Mouse (Mus musculus) liver, postnatal 0 days (tissue): ENCODE results near the gene Dnajb12. TPM values are rescaled to one million over a fixed set of nuclear protein-coding genes. Genes with fewer than 3 reads are reported as not detected.

Source experiments
- ATAC-seq: fragments of 200-750 bp; cut with Nextera tagmentation; 2 replicates; pipeline ENCODE4 v1.8.0; 2017; ENCODE audit warnings: mild to moderate bottlenecking, moderate library complexity
- DNase-seq: peaks from one replicate; pipeline ENCODE4 v3.0.0-alpha.2; 2016
- H3K27ac ChIP-seq: fragments of 300-500 bp; sonication (generic); 2 replicates; pipeline ENCODE4 v1.5.1; 2014; ENCODE audit warnings: antibody characterized with exemption, moderate library complexity, mild to moderate bottlenecking, low read depth
- H3K27me3 ChIP-seq: fragments of 300-500 bp; sonication (generic); 2 replicates; pipeline ENCODE4 v1.6.1; 2014; ENCODE audit warnings: low read length, control low read depth, mixed read lengths; ENCODE audit not compliant: insufficient read depth
- H3K36me3 ChIP-seq: fragments of 300-500 bp; sonication (generic); replicated peaks from 2 replicates; pipeline ENCODE4 v1.6.1; 2014; ENCODE audit warnings: mild to moderate bottlenecking, control low read depth, low read length, moderate library complexity, mixed read lengths; ENCODE audit not compliant: insufficient read depth
- H3K4me1 ChIP-seq: fragments of 300-500 bp; sonication (generic); 2 replicates; pipeline ENCODE4 v1.6.1; 2014; ENCODE audit warnings: antibody characterized with exemption, mild to moderate bottlenecking, control low read depth; ENCODE audit not compliant: insufficient read depth
- H3K4me2 ChIP-seq: fragments of 300-500 bp; sonication (generic); 2 replicates; pipeline ENCODE4 v1.6.1; 2014; ENCODE audit warnings: low read depth, mild to moderate bottlenecking, low read length, moderate library complexity, mixed read lengths
- H3K4me3 ChIP-seq: fragments of 300-500 bp; sonication (generic); 2 replicates; pipeline ENCODE4 v1.5.1; 2014; ENCODE audit warnings: low read depth, low read length
- H3K9ac ChIP-seq: fragments of 300-500 bp; sonication (generic); replicated peaks from 2 replicates; pipeline ENCODE4 v1.6.1; 2014; ENCODE audit warnings: mild to moderate bottlenecking, moderate library complexity
- H3K9me3 ChIP-seq: fragments of 300-500 bp; sonication (generic); 2 replicates; pipeline ENCODE4 v1.6.1; 2016; ENCODE audit warnings: mild to moderate bottlenecking, control low read depth, low read length, mixed read lengths
- CTCF ChIP-seq: sonication (generic); IDR thresholded peaks from 2 replicates; pipeline ENCODE4 v1.5.1; 2016; ENCODE audit warnings: antibody characterized with exemption, low read depth
- EP300 ChIP-seq: IDR thresholded peaks from 2 replicates; pipeline ENCODE4 v1.6.1; 2016; ENCODE audit warnings: antibody characterized with exemption, low read depth, mild to moderate bottlenecking
- WGBS: fragments of 180-500 bp; shearing (Covaris S2); extraction: QIAGEN DNeasy Blood & Tissue Kit; methylation state at CpG from one replicate; pipeline ENCODE4 v1.1.7; 2014; ENCODE audit not compliant: insufficient replicate concordance; 5-methylcytosine and 5-hydroxymethylcytosine counted together
- polyA plus RNA-seq: library from polyadenylated mRNA; unstranded; fragments of >200 nt; fragmentation: Nextera tagmentation; extraction: Ambion mirVana; gene quantifications from 2 replicates; pipeline ENCODE4 v1.2.1, GENCODE M21; 2015

Dnajb12 gene
- polyA plus RNA-seq, 1 experiment from 2014 or later, result 17.0 TPM

GRCm38 (mm10) chr10:59900939-59901338 is 21.6 kb downstream of the Dnajb12 start:
- H3K9ac ChIP-seq, result no peak overlapping the region
- 56% methylated on average over 4 of the region's 4 CpGs for WGBS
- H3K4me2 ChIP-seq, result no peak overlapping the region
- peaks cover 27% of the 10 kb centered on the region for H3K36me3 ChIP-seq
- H3K9me3 ChIP-seq, result no peaks in the 10 kb centered on the region
- TF ChIP-seq CTCF (no peak), EP300 (no peak)
- ATAC-seq (no peak), DNase-seq (no peak)
- no peaks in the 10 kb centered on the region for H3K27me3 ChIP-seq
- H3K4me1 ChIP-seq, result peaks cover 42% of the 10 kb centered on the region
- no peak overlapping the region for H3K4me3 ChIP-seq
- peak overlapping the region; percentile 94 for H3K27ac ChIP-seq

GRCm38 (mm10) chr10:59901463-59901862 is 22.1 kb downstream of the Dnajb12 start:
- Histone ChIP-seq H3K27me3 (no peaks in the 10 kb centered on the region), H3K4me1 (peaks cover 42% of the 10 kb centered on the region), H3K36me3 (peaks cover 22% of the 10 kb centered on the region), H3K4me3 (no peak overlapping the region), H3K9ac (no peak overlapping the region), H3K4me2 (no peak overlapping the region), H3K9me3 (no peaks in the 10 kb centered on the region), H3K27ac (0 out of 2 replicates have a peak overlapping the region, but pooled peaks have one; percentile 40)
- 78% methylated on average over 1 of the region's 1 CpGs for WGBS
- ATAC-seq (no peak), DNase-seq (no peak)
- TF ChIP-seq EP300 (no peak), CTCF (no peak)

GRCm38 (mm10) chr10:59901986-59902605 is 22.7 kb downstream of the Dnajb12 start:
- Histone ChIP-seq H3K9ac (no peak overlapping the region), H3K4me3 (no peak overlapping the region), H3K27me3 (no peaks in the 10 kb centered on the region), H3K4me1 (peaks cover 44% of the 10 kb centered on the region), H3K4me2 (no peak overlapping the region), H3K36me3 (peaks cover 16% of the 10 kb centered on the region), H3K27ac (no peak overlapping the region), H3K9me3 (no peaks in the 10 kb centered on the region)
- ATAC-seq, result no peak
- 75% methylated on average over 8 of the region's 8 CpGs for WGBS
- TF ChIP-seq EP300 (no peak), CTCF (no peak)
- DNase-seq, result no peak

- H3K27ac ChIP-seq, result no peak overlapping the region
- DNase-seq, result no peak
These were observed 23.2 kb downstream of the Dnajb12 start for GRCm38 (mm10) chr10:59902606-59902990.

GRCm38 (mm10) chr10:59903170-59903569 is 23.8 kb downstream of the Dnajb12 start:
- Histone ChIP-seq H3K27me3 (no peaks in the 10 kb centered on the region), H3K4me3 (no peak overlapping the region), H3K4me2 (no peak overlapping the region), H3K9me3 (no peaks in the 10 kb centered on the region), H3K4me1 (peaks cover 48% of the 10 kb centered on the region), H3K36me3 (peaks cover 6% of the 10 kb centered on the region), H3K27ac (no peak overlapping the region), H3K9ac (no peak overlapping the region)
- TF ChIP-seq CTCF (no peak), EP300 (no peak)
- no peak for ATAC-seq
- no peak for DNase-seq
- 56% methylated on average over 7 of the region's 7 CpGs for WGBS

More at GRCm38 (mm10) chr10:59902606-59902990, 23.2 kb downstream of the Dnajb12 start:
- Histone ChIP-seq H3K9ac (no peak overlapping the region; the same call in 1 of the 2 replicates), H3K4me1 (peaks cover 48% of the 10 kb centered on the region), H3K4me2 (no peak overlapping the region), H3K36me3 (peaks cover 11% of the 10 kb centered on the region), H3K27me3 (no peaks in the 10 kb centered on the region), H3K4me3 (no peak overlapping the region), H3K9me3 (no peaks in the 10 kb centered on the region)
- ATAC-seq, result no peak
- WGBS, result 77% methylated on average over 8 of the region's 8 CpGs
- TF ChIP-seq CTCF, result no peak
- TF ChIP-seq EP300, result no peak

GRCm38 (mm10) chr10:59907080-59907609 is 27.8 kb downstream of the Dnajb12 start:
- no peaks in the 10 kb centered on the region for H3K9me3 ChIP-seq
- H3K9ac ChIP-seq, result no peak overlapping the region
- 56% methylated on average over 3 of the region's 3 CpGs for WGBS
- DNase-seq, result peak; percentile 30
- peak overlapping the region; percentile 80 for H3K27ac ChIP-seq
- TF ChIP-seq CTCF (no peak), EP300 (no peak)
- H3K36me3 ChIP-seq, result no peaks in the 10 kb centered on the region
- no peak overlapping the region for H3K4me3 ChIP-seq
- H3K4me1 ChIP-seq, result peaks cover 42% of the 10 kb centered on the region
- H3K4me2 ChIP-seq, result no peak overlapping the region
- ATAC-seq, result peak; percentile 54
- no peaks in the 10 kb centered on the region for H3K27me3 ChIP-seq
